Mouse (Mus musculus) intestine, embryonic 15.5 days (tissue): ENCODE results near the gene Slc35f3. TPM values are rescaled to one million over a fixed set of nuclear protein-coding genes. Genes with fewer than 3 reads are reported as not detected.

Source experiments
- ATAC-seq: fragments of 200-750 bp; cut with Nextera tagmentation; 2 replicates; pipeline ENCODE4 v1.8.0; 2017; ENCODE audit warnings: moderate TSS enrichment, moderate library complexity
- H3K27ac ChIP-seq: fragments of 300-500 bp; sonication (generic); 2 replicates; pipeline ENCODE4 v1.5.1; 2015; ENCODE audit warnings: mild to moderate bottlenecking, inconsistent platforms
- H3K27me3 ChIP-seq: fragments of 300-500 bp; sonication (generic); replicated peaks from 2 replicates; pipeline ENCODE4 v1.6.1; 2015; ENCODE audit warnings: inconsistent platforms
- H3K36me3 ChIP-seq: fragments of 300-500 bp; sonication (generic); 2 replicates; pipeline ENCODE4 v1.6.1; 2015; ENCODE audit warnings: inconsistent platforms
- H3K4me1 ChIP-seq: fragments of 300-500 bp; sonication (generic); replicated peaks from 2 replicates; pipeline ENCODE4 v1.6.1; 2015; ENCODE audit warnings: inconsistent platforms
- H3K4me2 ChIP-seq: fragments of 300-500 bp; sonication (generic); replicated peaks from 2 replicates; pipeline ENCODE4 v1.6.1; 2015; ENCODE audit warnings: mild to moderate bottlenecking, inconsistent platforms
- H3K4me3 ChIP-seq: fragments of 300-500 bp; sonication (generic); replicated peaks from 2 replicates; pipeline ENCODE4 v1.5.1; 2015; ENCODE audit warnings: inconsistent platforms
- H3K9ac ChIP-seq: fragments of 300-500 bp; sonication (generic); 2 replicates; pipeline ENCODE4 v1.6.1; 2015; ENCODE audit warnings: inconsistent platforms
- H3K9me3 ChIP-seq: fragments of 300-500 bp; sonication (generic); 2 replicates; pipeline ENCODE4 v1.6.1; 2016; ENCODE audit warnings: inconsistent platforms
- WGBS: fragments of 180-500 bp; shearing (Covaris S2); methylation state at CpG from one replicate; pipeline ENCODE4 v1.1.7; 2015; 5-methylcytosine and 5-hydroxymethylcytosine counted together
- polyA plus RNA-seq: library from polyadenylated mRNA; unstranded; fragments of >200 nt; fragmentation: Nextera tagmentation; extraction: Ambion mirVana; gene quantifications from 2 replicates; pipeline ENCODE4 v1.2.1, GENCODE M21; 2015

Slc35f3 gene
- polyA plus RNA-seq: 0.39 and 0.60 TPM in 2 replicates

DNA sequence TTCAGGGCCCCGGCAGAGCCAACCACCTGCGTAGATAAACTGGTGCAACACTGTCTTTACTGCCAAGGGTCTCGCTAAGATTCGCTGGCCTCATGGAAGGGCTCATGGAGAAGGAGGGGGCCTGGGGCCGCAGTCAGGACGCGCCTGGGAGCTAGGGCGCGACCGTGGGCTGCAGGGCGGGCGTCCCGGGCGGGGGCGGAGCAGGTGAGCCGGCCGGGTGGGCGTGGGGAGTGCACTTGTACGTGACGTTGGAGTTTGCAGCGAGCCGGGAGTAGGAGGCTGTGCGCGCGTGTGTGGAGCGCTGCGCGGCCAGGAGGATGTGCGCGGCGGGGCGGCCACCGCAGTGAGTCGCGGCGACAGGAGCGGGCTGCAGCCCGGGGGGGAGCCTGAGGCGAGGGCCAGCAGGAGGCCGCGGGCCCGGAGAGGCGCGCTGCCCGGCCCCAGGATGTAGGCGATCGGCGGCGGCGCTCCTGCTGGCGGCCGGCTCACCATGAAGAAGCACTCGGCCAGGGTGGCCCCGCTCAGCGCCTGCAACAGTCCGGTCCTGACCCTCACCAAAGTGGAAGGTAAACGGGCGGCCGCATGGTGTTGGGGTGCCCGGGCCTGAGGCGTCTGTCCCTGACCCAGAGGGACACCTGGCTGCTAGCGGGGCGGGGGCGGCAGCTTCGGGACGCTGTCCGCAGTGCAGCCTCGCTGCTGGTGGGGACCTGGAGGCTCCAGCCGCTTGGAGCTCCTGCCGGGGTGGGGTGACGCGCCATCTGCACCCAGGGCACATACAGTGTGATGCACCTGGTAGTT is at the start of gene Slc35f3:
Gene Slc35f3, plus strand, starts transcription at position 263 of the 798 bp plus-strand sequence.
- peak; percentile 77 for ATAC-seq
- H3K27ac ChIP-seq: no peak within 1 kb of the TSS
- H3K4me2 ChIP-seq: peak within 1 kb of the TSS; percentile 96
- 1% methylated on average over 64 of the region's 72 CpGs for WGBS
- peak within 1 kb of the TSS; percentile 41 for H3K9ac ChIP-seq
- H3K9me3 ChIP-seq: no peaks in the 10 kb centered on the region
- peaks cover 8% of the 10 kb centered on the region; the same call in 1 of the 2 replicates for H3K4me1 ChIP-seq
- peaks cover 18% of the 10 kb centered on the region for H3K27me3 ChIP-seq
- H3K4me3 ChIP-seq: peak within 1 kb of the TSS; percentile 45
- H3K36me3 ChIP-seq: no peaks in the 10 kb centered on the region

- H3K4me1 ChIP-seq: no peaks in the 10 kb centered on the region
- H3K4me3 ChIP-seq: no peak overlapping the region
- WGBS: 81% methylated on average over 4 of the region's 4 CpGs
- no peak overlapping the region for H3K27ac ChIP-seq
- no peak for ATAC-seq
- H3K36me3 ChIP-seq: no peaks in the 10 kb centered on the region
- no peak overlapping the region for H3K4me2 ChIP-seq
- H3K9ac ChIP-seq: no peak overlapping the region
- no peaks in the 10 kb centered on the region for H3K27me3 ChIP-seq
- no peaks in the 10 kb centered on the region for H3K9me3 ChIP-seq
Observed at GRCm38 (mm10) chr8:126250486-126250885, 47.9 kb upstream of the Slc35f3 start.

DNA sequence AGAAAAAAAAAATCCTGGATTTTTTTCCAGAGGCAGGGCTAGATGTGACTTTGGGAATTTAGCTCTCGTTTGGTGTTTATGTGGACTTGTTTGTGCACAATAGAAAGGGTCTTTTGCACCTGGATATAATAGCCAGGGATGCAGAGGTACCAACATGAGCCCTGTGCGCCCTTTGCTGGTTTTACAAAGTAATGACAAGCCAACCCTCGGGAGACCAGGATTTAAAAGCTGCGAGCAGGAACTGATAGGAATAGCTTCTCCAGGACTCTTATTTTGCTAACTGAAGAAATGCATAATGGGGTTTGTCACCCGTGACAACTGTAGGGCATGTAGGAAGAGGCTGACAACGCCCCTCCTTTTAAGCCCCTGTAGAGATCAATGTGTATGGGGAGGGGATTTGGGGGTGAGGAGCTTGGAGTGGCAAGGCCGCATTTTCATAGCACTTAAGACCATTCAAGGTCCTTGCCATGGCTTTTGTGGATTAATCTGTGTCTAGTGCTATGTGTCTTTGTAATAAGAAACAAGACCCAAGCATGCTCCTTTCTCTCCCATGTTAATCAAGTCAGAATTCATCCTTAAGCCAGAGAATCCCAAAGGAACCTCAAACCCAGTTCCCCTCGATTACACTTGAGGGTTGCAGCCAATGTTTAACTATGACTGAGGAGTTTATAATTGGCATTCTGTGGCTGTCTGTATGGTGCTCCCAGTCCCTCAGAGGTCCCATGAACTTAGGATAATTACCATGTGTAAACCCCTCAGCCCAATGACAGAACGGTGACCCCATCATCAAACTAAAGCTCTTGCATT is 41.6 kb upstream of the Slc35f3 start:
- no peaks in the 10 kb centered on the region for H3K4me1 ChIP-seq
- H3K9ac ChIP-seq: no peak overlapping the region
- 49% methylated on average over 9 of the region's 9 CpGs for WGBS
- H3K4me3 ChIP-seq: no peak overlapping the region
- no peaks in the 10 kb centered on the region for H3K27me3 ChIP-seq
- no peak overlapping the region for H3K4me2 ChIP-seq
- H3K36me3 ChIP-seq: no peaks in the 10 kb centered on the region
- no peak overlapping the region for H3K27ac ChIP-seq
- no peak for ATAC-seq
- no peaks in the 10 kb centered on the region for H3K9me3 ChIP-seq

GRCm38 (mm10) chr8:126257392-126257681 is 41.0 kb upstream of the Slc35f3 start:
- no peak overlapping the region for H3K27ac ChIP-seq
- no peaks in the 10 kb centered on the region for H3K4me1 ChIP-seq
- no peaks in the 10 kb centered on the region for H3K36me3 ChIP-seq
- no peak overlapping the region for H3K9ac ChIP-seq
- whole genome bisulfite sequencing: 66% methylated on average over 8 of the region's 8 CpGs
- H3K4me3 ChIP-seq: no peak overlapping the region
- no peaks in the 10 kb centered on the region for H3K27me3 ChIP-seq
- no peak for ATAC-seq
- no peaks in the 10 kb centered on the region for H3K9me3 ChIP-seq
- no peak overlapping the region for H3K4me2 ChIP-seq

- peak; percentile 45; the same call in 1 of the 2 replicates for ATAC-seq
- H3K4me2 ChIP-seq: peak overlapping the region; percentile 46
- H3K4me3 ChIP-seq: no peak overlapping the region
Observed at GRCm38 (mm10) chr8:126258175-126258781, 40.1 kb upstream of the Slc35f3 start.

DNA sequence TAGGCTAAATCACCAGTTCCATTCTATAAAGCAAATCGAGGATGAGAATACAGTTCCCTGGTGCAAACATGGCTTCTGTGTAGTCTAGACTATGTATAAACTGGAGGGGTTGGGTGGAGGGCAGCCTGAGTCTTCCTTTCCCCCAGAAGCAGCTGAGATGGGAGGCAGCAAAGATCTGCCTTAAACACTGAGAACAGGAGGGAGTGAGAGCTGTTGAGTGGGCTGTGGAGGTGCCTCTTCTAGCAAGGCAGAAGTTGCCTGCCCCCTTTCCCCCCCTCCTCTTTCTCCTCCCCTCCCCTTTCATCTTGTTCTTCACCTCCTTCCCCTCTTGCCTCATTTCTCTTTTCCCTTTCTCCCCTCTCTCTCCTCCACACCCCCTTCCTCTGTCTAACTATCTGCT is 33.2 kb upstream of the Slc35f3 start:
- no peaks in the 10 kb centered on the region for H3K36me3 ChIP-seq

More at GRCm38 (mm10) chr8:126258175-126258781, 40.1 kb upstream of the Slc35f3 start:
- WGBS: 6% methylated on average over 15 of the region's 15 CpGs
- Histone ChIP-seq H3K4me1 (no peaks in the 10 kb centered on the region), H3K9me3 (no peaks in the 10 kb centered on the region), H3K27ac (no peak overlapping the region), H3K9ac (no peak overlapping the region), H3K36me3 (no peaks in the 10 kb centered on the region), H3K27me3 (no peaks in the 10 kb centered on the region)

DNA sequence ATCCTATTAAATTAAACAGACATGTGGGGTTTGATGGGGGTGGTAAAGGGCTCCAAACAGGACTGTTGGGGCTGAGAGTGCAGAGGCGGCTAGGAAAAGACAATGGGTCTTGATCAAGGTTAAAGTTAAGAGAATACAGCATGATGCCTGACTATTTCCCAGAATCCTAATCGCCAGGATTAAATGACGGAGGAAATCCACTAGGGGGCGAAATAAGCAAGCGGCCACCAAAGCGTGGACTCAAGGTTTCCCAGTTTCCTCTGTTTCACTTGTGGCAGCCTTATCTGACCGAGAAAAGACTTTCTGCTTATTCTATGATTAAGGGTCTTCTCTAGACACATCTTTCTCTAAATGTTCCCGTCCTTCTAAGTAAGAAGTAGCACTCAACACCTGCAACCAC is 31.2 kb upstream of the Slc35f3 start:
- no peaks in the 10 kb centered on the region for H3K36me3 ChIP-seq
- no peak overlapping the region for H3K27ac ChIP-seq
- H3K4me1 ChIP-seq: no peaks in the 10 kb centered on the region
- H3K9me3 ChIP-seq: no peaks in the 10 kb centered on the region
- H3K9ac ChIP-seq: no peak overlapping the region
- WGBS: 29% methylated on average over 8 of the region's 8 CpGs
- no peak overlapping the region for H3K4me2 ChIP-seq
- no peaks in the 10 kb centered on the region for H3K27me3 ChIP-seq
- H3K4me3 ChIP-seq: no peak overlapping the region
- ATAC-seq: no peak

More for the DNA sequence above, 33.2 kb upstream of the Slc35f3 start:
- no peak overlapping the region for H3K4me3 ChIP-seq
- no peak overlapping the region for H3K9ac ChIP-seq
- no peak overlapping the region for H3K27ac ChIP-seq
- H3K9me3 ChIP-seq: no peaks in the 10 kb centered on the region
- no peak for ATAC-seq
- H3K4me2 ChIP-seq: no peak overlapping the region
- 73% methylated on average over 1 of the region's 1 CpGs for WGBS
- H3K27me3 ChIP-seq: no peaks in the 10 kb centered on the region
- H3K4me1 ChIP-seq: no peaks in the 10 kb centered on the region

GRCm38 (mm10) chr8:126269733-126270132 is 28.6 kb upstream of the Slc35f3 start:
- Histone ChIP-seq H3K4me2 (no peak overlapping the region), H3K27me3 (no peaks in the 10 kb centered on the region), H3K27ac (no peak overlapping the region), H3K36me3 (no peaks in the 10 kb centered on the region), H3K9ac (no peak overlapping the region), H3K4me3 (no peak overlapping the region), H3K4me1 (no peaks in the 10 kb centered on the region), H3K9me3 (no peaks in the 10 kb centered on the region)
- ATAC-seq: no peak
- WGBS: 43% methylated on average over 6 of the region's 6 CpGs

GRCm38 (mm10) chr8:126272445-126272844 is 25.9 kb upstream of the Slc35f3 start:
- ATAC-seq: no peak
- H3K9me3 ChIP-seq: no peaks in the 10 kb centered on the region
- no peaks in the 10 kb centered on the region for H3K27me3 ChIP-seq
- 93% methylated on average over 2 of the region's 2 CpGs for WGBS
- H3K27ac ChIP-seq: no peak overlapping the region
- H3K9ac ChIP-seq: no peak overlapping the region
- H3K4me3 ChIP-seq: no peak overlapping the region
- no peaks in the 10 kb centered on the region for H3K4me1 ChIP-seq
- no peaks in the 10 kb centered on the region for H3K36me3 ChIP-seq
- no peak overlapping the region for H3K4me2 ChIP-seq

DNA sequence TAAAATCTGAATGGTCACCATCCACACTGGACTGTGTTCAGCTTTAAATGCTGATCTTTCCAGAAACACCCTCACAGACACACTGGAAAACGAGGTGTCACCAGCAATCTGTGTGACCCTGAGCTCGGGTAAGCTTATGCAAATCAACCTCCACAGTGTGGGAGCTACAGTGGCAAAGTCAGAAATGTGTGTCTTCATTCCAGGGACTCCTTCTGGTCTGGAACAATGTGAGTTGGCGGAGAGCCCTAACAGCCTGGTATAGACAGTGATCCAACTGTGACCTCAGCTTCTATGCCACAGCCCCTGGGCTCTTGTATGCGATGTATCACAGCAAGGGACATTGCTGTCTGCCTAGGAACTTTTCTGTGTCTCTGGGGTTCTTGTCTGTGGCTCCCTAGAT is 25.3 kb upstream of the Slc35f3 start:
- Histone ChIP-seq H3K9me3 (no peaks in the 10 kb centered on the region), H3K4me3 (no peak overlapping the region), H3K27me3 (no peaks in the 10 kb centered on the region), H3K4me1 (no peaks in the 10 kb centered on the region), H3K36me3 (no peaks in the 10 kb centered on the region), H3K4me2 (no peak overlapping the region), H3K9ac (no peak overlapping the region), H3K27ac (no peak overlapping the region)
- no peak for ATAC-seq
- 58% methylated on average over 4 of the region's 4 CpGs for WGBS

DNA sequence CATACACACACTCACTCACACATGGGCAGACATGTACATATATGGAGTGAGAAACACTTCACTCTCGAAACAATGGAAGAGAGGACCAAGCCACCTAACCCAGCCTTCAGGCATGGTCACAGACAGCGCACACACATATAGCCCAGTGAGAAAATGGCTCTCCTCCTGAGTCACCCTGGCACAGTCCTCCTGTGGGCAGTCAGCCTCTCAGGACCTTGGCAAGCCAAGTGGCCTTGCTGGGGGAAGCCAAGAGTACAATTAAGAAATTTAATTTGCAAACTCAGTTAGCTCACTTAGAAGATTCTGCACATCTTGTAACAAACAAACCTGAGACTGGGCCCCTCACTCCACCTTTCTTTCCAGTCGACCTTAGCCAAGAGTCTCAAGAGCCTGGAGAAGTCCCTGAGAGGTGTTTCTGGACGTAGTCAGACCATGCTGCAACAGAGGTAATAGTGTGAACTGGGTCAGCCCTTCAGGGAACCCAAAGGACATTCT is 23.4 kb upstream of the Slc35f3 start:
- no peaks in the 10 kb centered on the region for H3K4me1 ChIP-seq
- H3K27ac ChIP-seq: no peak overlapping the region
- no peaks in the 10 kb centered on the region for H3K36me3 ChIP-seq
- H3K27me3 ChIP-seq: no peaks in the 10 kb centered on the region
- ATAC-seq: no peak
- no peak overlapping the region for H3K4me2 ChIP-seq
- no peaks in the 10 kb centered on the region for H3K9me3 ChIP-seq
- no peak overlapping the region for H3K4me3 ChIP-seq
- no peak overlapping the region for H3K9ac ChIP-seq
- WGBS: 63% methylated on average over 4 of the region's 4 CpGs

GRCm38 (mm10) chr8:126275886-126276285 is 22.5 kb upstream of the Slc35f3 start:
- H3K36me3 ChIP-seq: no peaks in the 10 kb centered on the region
- H3K4me2 ChIP-seq: no peak overlapping the region
- H3K9me3 ChIP-seq: no peaks in the 10 kb centered on the region
- no peak overlapping the region for H3K27ac ChIP-seq
- no peaks in the 10 kb centered on the region for H3K4me1 ChIP-seq
- no peak overlapping the region for H3K4me3 ChIP-seq
- no peak for ATAC-seq
- no peaks in the 10 kb centered on the region for H3K27me3 ChIP-seq
- 80% methylated on average over 4 of the region's 4 CpGs for WGBS
- H3K9ac ChIP-seq: no peak overlapping the region
